Mouse (Mus musculus) ovary, postnatal 10 days (tissue): ENCODE measurements around the gene Ogn.

Experiments
- DNase-seq: peaks from one replicate; pipeline ENCODE4 v3.0.0; 2022; ENCODE audit warnings: low spot score

The Ogn gene

GRCm38 (mm10) chr13:49644731-49645529 is 37.1 kb downstream of the Ogn start:
- no peak for DNase-seq

GRCm38 (mm10) chr13:49646019-49646418 is 38.2 kb downstream of the Ogn start:
- no peak for DNase-seq

- DNase-seq = no peak
These were observed 43.3 kb downstream of the Ogn start for GRCm38 (mm10) chr13:49651136-49651535.

GRCm38 (mm10) chr13:49651781-49652351 is 44.0 kb downstream of the Ogn start:
- DNase-seq = no peak

GRCm38 (mm10) chr13:49652481-49653179 is 44.8 kb downstream of the Ogn start, which contains the start of the genes Cenpp and Nol8:
Gene Cenpp, minus strand, starts transcription at chr13:49652785.
Gene Nol8, plus strand, starts transcription at chr13:49653078.
- DNase-seq = peak; percentile 97

- DNase-seq = no peak
These were observed 45.3 kb downstream of the Ogn start for GRCm38 (mm10) chr13:49653180-49653541.
